Mouse (Mus musculus) CD8-positive naive resting alpha-beta T cell, adult 2 months (primary cell): ENCODE data around the gene Mier2.

Experiments used
- DNase-seq, 2 experiments: peaks; one replicate each; pipeline ENCODE4 v3.0.0; 2022; ENCODE audit warnings: low read depth in 2 of 2, low spot score in 2 of 2

The Mier2 gene

GRCm38 (mm10) chr10:79541522-79541921 lies 13.5 kb downstream of the Mier2 start:
- no peak for DNase-seq

DNA sequence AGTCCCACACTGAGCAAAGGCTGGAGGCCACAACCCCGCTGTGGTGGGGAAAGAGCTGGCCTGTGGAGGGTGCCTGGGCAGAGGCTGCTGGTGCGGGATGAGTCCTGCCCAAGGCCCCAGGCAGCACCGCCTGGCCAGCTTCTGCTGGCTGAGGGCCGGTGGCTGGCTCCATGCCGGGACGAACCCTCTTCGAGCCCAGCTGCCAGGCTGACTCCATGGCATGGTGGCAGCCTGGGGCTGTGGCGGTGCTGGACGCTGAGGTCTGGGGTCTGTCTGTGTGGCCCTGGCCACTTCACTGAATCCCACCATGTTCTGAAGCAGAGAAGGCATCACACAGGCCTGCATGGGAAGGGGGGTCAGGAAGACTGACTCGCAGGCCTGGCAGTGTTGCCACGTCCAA lies 14.3 kb downstream of the Mier2 start:
- DNase-seq, result no peak

- DNase-seq, result no peak
These were observed 15.1 kb downstream of the Mier2 start for GRCm38 (mm10) chr10:79539701-79540495.

DNA sequence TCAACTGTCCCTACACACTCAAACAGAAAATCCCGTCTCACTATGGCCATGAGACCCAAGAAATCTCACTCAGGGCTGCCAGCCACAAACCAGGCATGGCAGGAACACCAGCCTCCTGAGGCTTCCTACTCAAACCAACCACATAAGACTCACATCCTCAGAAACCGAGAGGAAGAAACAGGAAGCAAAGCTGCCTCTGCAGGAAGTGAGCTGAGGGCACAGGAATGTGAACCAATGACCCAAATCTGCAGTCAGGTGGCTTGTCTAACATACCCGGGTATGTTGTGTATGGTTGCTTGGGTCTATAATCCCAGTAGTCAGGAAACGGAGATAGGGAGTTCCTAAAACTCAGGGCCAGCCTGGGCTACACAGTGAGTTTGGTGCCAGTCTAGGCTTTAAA lies 16.1 kb downstream of the Mier2 start:
- no peak for DNase-seq

DNA sequence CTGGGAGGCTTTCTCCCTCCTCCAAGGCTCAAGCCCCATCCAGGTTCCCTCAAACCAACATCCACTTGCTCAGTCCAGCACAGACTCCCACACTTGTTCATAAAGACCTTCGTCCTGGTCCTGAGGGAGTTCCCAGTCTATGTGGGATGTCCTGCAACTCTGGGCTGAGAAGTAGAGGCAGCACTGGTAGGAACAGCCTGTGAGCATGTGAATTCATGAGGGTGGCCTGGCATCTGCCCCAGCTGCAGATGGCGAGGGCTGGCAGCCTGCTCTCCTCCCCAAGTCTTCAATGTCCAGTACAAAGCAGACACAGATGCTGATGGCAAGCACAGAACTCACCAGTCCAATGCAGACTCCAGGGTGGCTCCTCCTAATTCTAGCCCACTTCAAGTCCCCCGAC lies 16.7 kb downstream of the Mier2 start:
- DNase-seq, result no peak

- DNase-seq, result no peak
These were observed 17.2 kb downstream of the Mier2 start for GRCm38 (mm10) chr10:79537781-79538180.

- no peak for DNase-seq
These were observed 17.7 kb downstream of the Mier2 start for GRCm38 (mm10) chr10:79537271-79537670.

DNA sequence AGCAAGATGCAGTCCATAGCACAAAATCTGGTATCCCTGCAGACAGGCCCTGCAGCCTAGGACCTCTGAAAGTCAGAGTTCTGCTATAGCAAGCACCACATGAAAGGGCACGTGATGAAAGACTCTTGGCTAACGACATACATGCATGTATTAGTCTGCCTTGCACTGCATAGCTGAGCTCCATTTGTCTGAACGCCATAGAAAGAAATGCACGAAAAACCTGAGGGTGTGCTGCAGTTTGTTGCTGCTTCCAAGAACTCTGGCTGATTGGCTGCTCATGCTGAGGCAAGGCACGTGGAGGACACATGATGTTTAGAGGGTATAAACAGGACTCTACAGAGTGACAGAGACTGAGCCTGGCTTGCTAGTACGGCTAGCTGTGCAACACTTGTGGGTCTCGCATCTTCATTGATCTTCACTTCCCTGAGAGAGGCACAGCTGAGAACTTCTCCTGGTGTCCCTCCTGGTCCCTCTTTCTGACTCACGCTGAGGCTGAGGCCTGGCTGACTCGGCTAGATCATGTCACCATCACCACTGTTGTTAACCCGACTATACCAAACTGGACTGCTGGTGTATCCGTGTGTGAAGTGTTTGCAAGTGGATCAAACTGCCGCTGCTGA lies 18.4 kb downstream of the Mier2 start:
- DNase-seq, result no peak

DNA sequence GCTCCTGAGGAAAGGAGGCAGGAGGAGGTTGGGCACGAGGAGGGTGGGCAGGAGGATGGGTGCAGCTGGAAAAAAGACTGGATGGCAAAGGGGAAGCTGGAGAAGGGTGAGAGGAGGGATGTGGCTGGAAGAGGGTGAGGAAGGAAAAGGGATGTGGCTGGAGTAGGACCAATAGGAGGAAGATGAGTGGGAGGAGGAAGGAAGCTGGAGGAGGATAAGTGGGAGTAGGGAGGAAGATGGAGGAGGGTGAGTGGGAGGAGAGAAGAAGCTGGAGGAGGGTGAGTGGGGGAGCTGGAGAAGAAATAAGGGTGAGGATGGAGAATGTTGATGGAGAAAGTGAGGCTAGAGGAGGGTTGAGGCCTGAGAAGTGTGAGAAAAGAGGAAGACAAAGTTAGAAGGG lies 19.6 kb downstream of the Mier2 start:
- no peak for DNase-seq

DNA sequence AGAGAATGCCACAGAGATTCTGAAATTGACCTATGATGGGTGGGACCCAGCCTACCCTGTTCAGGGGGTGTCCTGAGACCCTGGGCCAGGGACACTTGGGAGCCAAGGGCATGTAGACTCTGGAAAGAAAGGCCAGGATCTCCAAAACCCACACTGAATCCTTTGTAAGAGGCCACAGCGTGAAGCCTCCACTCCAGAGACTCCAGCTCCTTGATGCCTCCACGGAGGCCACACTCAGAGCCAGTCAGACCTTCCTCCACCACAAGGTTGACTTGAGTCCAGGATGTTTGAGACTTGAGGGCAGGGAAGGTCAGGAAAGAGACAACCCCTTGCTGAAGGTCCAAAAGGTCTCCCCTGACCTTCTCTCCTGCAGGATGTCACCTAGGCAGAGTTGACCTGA lies 20.6 kb downstream of the Mier2 start:
- DNase-seq, result no peak

GRCm38 (mm10) chr10:79533126-79533911 lies 21.7 kb downstream of the Mier2 start, which contains the start of gene Plpp2:
TSS of gene Plpp2 (minus strand) at chr10:79533796.
- DNase-seq, result peak in 1 of 2 experiments; percentile 18

DNA sequence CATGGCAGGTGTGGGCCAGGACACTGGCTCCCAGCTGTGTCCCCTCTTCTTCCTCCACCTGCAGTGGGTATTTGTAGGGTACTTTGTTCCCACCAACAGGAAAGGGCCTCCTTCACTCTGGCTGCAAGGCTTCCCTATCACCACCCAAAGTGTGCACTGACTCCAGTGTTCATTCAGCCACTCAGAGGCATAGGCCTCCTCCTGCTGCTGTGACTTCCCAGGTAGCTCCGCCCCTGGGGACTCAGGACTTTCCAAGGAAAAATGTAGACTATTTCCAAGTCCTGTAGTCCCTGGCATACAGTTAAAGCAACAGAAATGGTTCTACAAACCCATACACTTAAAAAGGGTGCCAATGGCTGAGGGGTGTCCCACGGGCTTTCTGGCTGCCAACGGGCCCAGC lies 22.3 kb downstream of the Mier2 start:
- DNase-seq, result no peak

DNA sequence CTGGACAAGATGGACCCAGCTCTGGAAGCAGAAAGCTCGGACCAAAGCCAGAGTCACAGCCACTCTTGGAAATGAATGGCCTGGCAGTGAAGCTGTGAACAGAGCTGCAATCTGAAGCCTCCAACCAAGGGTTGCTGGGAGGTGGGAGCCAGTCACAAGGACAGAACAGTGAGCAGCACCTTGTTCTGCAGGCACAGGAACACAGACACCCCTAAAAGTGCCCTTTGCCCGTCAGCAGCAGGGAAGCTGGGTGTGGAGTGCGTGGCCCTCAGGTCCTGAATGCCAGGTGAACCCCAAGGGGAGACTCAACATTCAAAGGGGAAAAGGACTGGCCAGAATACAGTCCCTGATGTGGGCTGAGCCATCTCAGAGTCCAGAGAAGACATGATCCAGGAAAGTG lies 23.4 kb downstream of the Mier2 start:
- DNase-seq, result no peak

DNA sequence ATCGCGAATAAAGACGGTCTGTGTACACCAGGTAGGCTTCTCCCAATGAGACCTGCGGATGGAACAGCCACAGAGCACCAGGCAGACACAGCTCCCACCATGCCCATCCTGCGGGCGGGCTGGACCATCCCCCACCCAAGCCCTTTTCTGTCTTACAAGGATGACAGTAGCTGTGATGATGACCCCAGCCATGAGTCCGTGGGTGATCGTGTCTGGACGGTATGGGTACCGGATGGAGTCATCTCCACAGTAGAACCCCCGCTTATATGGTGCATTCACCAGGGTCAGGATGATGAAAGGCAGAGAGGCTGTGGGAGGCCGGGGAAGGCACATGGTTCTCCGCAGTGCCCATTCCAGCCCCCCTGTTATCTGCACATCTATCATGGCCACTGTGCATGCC lies 24.3 kb downstream of the Mier2 start:
- DNase-seq, result no peak

DNA sequence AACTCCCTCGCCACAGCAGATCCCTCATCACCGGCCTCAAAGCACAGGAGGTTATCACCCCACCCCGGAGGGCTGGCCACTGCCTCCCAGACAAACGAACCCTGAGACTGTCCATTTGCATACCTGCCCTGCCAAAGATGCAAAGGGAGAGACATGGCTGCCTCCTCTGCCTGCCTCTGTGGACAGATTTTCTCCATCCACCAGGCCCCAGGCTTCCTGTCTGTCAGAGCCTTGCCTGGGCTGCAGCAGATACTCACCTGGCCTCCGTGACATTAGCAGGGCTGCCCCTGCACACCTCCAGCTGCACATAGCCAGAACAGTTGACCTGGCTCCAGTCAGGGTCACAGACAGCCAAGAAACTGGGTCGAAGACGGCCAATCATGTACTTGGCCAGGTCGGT lies 24.8 kb downstream of the Mier2 start:
- DNase-seq, result no peak

DNA sequence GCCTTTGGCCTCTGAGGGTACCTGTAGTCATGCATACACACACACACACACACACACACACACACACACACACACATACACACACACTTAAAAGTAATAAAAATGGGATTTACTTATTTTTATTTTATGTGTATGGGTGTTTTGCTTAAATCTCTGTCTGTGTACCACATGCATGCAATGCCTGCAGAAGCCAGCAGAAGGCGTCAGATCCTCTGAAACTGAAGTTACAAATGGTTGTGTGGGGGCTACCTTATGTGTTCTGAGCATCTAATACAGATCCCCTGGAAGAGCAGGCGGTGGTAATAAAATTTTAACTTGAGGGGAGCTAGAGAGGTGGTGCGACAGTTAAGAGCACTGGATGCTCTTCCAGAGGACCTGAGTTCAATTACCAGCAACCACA lies 26.9 kb downstream of the Mier2 start:
- DNase-seq, result no peak

DNA sequence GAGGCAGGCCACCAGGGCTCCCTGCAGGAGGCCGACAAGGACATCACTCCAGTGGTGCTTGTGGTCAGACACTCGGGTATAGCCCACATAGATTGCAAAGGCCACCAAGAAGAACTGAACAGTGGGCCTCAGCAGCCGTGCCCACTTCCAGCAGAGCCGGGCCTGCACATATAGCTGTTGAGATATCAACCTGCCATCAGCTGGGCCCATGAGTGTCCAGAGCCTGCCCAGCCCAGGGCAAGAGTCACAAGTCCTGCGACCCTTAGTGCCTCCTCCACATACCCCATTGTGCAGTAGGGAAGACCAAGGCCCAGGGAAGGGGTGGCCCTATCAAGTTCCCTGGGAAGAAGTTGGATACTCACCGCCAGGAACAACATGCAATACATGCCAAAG lies 27.6 kb downstream of the Mier2 start:
- DNase-seq, result no peak

GRCm38 (mm10) chr10:79526661-79527452 lies 28.1 kb downstream of the Mier2 start:
- DNase-seq, result no peak

GRCm38 (mm10) chr10:79525456-79526325 lies 29.3 kb downstream of the Mier2 start:
- DNase-seq, result no peak

DNA sequence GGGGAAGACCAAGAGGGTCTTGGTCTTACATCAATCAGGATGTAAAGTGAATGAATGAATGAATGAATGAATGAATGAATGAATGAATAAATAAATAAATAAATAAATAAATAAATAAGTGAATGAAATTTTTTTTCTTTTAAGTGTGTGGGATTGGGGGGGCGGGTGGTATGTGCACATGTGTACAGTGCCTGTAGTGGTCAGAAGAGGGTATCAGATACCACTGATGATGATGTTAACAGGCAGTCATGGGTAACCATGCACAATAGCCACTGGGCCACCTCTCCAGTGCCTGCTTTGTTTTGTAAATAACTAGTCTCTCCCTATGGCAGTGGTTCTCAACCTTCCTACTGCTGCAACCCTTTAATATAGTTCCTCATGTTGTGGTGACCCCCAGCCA lies 30.6 kb downstream of the Mier2 start:
- no peak for DNase-seq
